Mouse (Mus musculus) T-helper 17 cell (primary cell): ENCODE measurements around the gene a.
"Not testable (repeated sequence)": the region's sequence is repeated elsewhere in the genome, so short reads cannot be mapped to it uniquely, and the experiment has no call there.

Experiments used
- in situ Hi-C, 2 experiments: fragments of 300-600 bp; cut with MboI, MseI; formaldehyde crosslinking; loops; 1 replicate in 1 of 2; 2 replicates in 1 of 2; pipeline ENCODE4 v1.15.1; 2025; ENCODE audit warnings: high pct_unique_total_duplicates in 2 of 2

Gene a

DNA sequence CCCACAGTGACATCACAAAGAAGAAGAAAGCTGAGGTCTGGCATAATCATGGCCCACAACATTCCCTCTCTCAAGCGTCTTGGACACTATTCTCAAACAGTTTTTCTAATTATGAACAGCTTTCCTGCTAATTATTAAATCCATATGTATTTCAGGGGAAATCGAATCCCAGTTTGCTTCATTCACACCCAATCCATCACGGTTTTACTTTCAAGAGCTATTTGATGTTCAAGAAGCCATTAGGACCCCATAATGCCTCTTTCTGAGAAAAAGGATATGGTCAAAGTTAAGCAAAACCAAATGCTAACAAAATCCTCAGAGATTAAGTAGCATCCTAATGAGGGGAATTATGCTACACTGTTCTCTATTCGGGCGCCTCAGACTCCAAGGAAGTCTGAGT, 181.8 kb downstream of the a start:
- in situ Hi-C loops: loop anchor here in 1 of 2 experiments (10.0 kb wide), 1 partner anchor 1072 kb away; no protein-coding TSS in a partner anchor

DNA sequence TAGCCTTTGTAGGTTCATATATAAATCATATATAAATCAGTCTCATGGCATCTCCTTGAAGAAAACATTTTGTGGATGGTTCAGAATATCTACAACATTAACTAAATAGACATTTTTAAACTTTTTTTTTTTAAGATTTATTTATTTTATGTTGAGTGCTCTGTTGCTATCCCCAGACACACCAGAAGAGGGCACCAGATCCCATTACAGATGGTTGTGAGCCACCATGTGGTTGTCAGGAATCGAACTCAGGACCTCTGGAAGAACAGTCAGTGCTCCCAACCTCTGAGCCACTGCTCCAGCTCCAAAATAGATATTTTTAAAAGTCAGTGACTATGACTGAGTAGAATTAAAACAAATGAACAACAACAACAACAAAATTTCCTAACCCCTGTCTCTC, 195.4 kb downstream of the a start:
- in situ Hi-C loops: no loop called here

DNA sequence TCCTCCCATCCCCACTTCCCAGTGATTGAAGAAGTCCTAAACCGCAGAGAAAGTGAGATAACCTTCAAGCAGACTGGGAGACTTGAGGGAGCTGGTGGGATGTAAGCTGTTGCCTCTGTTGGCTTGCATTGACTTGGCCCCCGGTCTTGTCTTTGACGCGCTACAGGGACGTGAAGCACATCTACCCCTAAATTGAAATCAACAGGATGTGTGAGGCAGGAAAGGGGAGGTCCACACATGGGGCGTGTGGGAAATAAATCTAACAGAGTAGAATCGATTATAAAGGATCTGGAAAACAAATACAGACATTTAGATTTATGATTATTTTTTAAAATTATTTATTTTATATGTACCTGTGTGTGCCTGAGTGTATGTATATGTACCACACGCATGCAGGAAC, 200.2 kb downstream of the a start:
- in situ Hi-C loops: no loop called here

DNA sequence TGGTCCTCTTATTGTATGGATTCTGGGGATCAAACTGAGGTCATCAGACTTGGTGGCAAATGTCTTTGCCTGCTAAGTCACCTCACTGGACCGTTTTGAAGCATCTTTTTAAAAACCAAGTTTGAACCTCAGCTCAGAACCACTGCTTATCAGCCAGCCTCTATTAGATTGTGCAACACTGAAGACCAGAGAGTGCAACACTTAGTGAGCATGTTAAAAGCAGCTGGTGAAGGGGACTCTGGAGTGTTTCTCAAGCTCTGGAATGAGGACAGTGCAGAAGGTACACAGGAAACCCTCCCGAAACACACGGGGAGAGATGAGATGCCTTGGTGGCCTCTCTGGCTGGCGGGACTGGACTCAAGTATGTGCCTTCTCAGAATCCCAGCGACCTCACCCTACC, 200.9 kb downstream of the a start:
- in situ Hi-C loops: no loop called here

DNA sequence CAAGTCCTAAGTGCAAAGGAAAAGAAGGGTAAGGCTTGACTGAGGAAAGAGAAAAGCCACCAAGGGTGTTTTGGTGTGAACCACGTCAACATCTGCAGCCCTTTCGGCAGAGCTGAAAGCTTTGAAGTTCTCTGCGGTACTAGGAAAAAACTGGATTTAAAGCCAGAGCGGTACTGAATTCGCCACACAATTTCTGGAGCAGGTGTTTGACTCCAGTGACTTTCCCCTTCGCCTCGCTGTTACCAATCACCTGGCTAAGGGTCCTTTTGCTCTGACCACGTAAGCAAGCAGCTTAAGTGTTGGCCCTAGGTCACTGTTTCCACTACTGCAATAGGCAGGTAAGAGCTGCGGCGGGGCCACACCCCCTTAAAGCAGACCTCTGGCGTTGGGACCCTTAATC, 214.3 kb downstream of the a start:
- in situ Hi-C loops: loop anchor here in 1 of 2 experiments (5.0 kb wide), 1 partner anchor 58 kb away; no protein-coding TSS in a partner anchor

DNA sequence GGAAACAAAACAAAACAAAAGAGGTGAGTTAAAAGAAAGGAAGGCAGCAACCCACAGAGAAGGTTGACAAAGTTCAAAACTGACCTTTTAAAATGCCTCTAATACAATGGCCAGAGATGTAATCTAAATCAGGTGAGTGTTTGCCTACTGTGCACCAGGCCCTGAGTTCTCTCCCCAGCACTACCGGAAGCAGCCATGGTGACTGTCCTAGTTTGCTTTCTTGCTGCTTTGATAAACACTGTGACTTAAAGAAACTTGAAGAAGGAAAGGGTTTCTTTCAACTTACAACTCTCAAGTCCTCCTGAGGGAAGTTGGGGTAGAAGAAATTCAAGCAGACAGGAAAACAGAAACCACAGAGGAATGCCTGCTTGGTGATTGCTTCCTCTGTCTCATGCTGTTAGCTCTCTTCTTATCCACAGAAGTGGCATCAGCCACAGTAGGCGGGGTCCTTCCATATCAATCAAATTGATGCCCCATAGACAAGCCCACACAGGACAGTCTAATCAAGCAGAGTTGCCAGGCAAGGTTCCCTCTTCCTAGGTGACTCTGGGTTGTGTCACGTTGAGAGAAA, 220.0 kb downstream of the a start:
- in situ Hi-C loops: no loop called here

DNA sequence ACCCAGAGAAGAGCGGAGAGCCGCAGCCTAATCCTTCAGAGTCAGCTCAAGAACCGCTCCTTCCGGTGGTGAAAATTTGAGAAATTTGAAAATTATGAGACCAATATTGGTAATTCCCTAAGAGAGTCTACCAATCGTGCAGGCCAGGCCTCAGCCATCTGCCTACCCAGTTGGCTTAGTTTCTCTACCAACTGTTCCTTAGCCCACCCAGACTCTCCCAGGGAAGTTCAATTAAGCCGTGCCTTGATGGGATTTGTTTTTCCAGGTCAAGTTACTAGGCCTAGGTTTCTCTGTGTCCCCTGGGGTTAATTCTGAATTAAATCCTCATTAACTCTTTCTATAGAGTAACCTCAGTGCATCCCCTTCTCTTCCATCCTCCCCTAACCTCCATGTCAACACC, 221.8 kb downstream of the a start:
- in situ Hi-C loops: no loop called here

DNA sequence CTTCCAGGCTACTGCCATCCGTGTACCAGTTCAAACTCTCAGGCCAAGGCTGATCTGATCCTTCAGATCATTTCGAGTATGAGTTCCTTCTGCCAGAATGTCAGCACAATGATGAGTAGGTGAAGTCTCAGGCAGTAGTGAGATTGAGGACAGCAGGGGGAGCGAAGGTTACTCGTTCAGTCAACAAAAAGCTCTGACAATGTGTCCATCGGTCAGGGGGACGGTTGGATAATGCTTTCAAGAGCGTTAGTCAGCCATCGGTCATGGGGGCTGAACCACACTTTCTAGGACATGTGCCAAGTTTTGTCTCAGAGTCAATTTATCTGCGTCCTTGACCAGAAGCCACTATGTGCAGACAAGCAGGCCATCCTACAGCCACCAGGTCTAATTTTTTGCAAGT, 225.5 kb downstream of the a start:
- in situ Hi-C loops: not testable (repeated sequence)

DNA sequence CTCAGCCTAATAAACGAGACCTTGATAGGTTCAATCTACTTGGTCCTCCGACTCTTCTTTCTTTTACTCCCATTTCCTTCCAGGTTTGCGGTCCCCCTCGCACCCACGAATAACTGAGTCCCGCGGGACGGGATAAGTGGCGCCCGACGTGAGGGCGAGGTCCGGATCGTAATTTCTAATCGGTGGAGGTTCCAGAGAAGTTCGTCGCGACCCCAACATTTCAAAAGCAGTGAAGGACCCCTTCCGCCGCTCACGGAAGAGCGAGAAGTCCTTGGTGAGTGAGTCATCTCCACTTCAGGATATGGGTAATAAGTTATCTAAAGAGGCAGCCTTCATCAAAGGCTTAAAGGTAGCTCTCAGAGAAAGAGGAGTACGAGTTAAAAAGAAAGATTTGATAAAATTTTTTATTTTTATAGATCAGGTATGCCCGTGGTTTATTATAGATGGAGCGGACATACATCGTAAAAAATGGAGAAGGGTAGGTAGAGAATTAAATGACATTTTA, 227.1 kb downstream of the a start, which contains the start of gene Gm14226:
Gene Gm14226 (plus strand): TSS at position 16 of the 505 bp plus-strand sequence.
- in situ Hi-C loops: not testable (repeated sequence)

DNA sequence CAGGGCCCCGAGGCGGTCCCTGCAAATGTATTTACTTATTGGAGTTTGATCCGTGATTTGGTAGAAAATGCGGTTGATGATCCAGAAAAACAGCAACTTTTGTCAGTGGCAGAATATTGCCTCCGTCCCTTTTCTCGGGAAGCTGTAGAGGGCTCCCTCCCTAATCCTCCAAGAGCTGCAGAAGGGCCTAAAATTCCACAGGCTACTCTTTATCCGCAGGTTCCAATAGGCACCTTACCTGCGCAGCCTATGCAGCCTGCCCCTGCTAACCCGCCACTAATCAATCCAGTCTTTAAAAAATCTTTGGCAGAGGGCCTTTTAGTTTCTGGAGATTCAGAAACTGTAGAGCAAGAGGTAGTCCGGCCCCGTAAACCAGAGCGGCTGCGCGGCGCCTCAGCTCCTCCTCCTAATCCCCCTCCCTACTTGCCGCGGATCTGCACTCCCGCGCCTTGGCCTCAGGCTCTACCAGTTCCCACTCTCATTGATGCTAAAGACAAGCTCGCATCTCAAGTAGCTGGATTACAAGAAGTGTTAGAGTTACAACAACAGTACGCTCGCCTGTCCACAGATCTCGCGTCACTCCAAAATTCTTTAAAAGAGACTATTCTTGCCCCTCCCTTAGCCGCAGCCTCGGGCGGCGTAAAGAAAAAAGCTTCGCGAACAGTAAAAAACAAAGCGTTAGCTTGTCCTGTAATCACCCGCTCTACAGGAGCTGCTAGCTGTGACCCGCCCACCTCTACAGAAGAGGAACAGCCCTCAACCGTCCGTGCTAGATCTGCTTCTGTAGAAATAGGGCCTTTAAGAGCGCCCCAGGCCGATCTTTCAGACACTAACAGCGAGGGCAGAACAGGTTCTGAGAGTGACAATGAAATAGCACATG, 227.8 kb downstream of the a start:
- in situ Hi-C loops: no loop called here

DNA sequence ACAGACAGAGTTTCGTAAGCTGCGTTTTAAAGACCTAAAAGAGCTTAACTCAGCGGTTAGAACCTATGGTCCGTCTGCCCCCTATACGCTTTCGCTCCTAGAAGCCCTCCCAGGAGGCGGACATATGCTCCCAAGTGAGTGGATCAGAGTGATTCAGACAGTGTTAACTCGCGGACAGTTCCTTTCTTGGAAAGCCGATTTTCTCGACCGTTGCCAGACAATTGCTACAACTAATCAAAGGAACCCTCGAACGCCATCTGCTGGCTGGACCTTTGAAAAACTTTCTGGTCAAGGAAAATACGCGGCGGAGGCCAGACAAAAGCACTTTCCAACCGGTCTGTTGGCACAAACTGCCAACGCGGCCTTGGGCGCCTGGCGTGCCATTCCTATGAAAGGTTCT, 228.5 kb downstream of the a start:
- in situ Hi-C loops: no loop called here

DNA sequence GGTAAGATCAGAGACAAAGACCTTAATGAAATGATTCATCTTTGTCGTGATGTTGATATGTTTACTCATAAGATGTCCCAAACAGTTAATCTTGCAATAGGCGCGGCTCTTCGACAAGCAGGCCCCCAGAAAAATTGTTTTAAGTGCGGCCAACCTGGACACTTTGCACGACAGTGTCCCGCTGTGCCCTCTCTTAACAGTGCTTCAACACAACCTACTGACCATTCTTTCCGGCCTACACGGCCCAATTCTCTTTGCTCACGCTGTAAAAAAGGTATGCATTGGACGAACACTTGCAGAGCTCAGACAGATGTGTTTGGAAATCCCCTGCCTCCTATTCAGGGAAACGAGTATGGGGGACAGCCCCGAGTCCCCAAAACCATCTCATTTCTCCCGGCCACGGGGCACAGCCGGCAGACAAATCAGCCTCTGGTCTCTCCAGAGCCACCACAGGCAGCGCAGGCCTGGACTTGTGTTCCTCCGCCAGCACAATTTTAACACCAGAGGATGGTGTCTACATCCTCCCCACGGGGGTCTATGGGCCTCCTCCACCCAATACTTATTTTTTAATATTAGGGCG, 229.1 kb downstream of the a start:
- in situ Hi-C loops: not testable (repeated sequence)

DNA sequence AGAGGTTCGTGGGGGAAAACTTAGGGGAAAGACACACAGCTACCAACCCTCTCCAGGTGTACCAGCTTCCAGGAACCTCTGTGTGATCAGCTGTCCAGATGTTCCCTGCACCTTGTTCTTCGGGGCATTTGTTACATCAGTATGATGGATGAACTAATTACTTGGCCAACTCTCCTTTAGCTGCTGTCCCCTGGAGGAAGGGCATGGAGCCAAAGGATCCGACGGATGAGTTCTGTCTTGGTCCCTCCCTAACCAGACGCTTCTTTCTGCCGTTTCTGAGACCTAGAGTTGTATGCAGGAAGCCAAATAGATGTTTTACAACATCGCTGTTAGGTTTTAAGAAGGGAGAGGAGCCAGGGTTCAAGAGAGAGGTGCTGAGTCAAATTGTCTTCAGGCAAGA, 239.6 kb downstream of the a start:
- in situ Hi-C loops: no loop called here

DNA sequence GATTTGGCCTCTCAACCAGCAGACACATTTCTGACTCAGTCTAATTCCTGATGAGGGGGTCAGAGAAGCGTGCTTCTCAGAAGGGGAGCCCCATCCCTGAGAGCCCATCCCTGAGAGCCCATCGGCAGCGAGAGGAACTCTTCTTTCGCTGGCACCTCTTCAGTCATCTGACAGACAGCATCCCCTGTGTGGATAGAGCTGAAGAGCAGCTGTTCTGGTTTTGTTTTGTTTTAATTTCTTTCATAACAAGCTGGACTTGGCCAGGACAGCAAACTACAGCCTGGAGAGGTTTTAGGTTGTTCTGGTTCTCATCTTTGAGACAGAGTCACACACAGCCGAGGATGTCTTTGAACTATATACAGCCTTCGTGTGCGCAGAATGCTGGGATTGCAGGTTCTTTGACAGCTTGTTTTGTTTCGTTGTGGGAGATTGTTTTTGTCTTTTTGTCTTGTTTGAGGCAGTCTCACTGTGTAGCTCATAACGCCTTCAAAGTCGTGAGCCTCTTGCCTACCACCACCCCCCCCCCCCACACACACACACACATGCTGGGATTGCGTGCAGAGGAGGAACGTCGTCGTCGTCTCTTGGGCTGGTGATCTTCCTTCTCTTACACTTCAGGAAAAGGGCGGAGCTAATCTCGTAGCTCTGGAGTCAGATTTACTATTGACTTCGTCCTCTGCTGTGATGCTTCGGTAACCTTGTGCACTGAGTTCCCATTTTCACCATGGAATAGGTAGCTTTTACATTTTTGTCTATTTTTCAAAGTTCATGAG, 241.9 kb downstream of the a start:
- in situ Hi-C loops: no loop called here

DNA sequence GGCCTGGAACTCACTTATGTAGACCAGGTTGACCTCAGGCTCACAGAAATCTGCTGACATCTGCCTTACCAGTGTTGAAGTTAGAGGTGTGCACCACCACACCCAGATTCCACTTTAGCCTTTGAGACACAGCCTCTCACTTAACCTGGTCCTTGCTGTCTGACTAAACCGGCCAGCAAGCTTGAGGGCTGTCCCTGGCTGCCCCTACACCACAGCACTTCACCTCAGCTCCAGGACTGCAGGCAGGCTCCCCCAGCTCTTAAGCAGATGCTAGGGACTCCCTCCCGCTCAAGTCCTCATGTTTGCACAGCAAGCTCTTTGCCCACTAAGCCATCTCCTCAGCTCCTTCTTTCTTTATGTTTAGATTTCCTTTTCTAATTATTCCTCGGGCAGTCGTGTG, 248.8 kb downstream of the a start:
- in situ Hi-C loops: no loop called here

DNA sequence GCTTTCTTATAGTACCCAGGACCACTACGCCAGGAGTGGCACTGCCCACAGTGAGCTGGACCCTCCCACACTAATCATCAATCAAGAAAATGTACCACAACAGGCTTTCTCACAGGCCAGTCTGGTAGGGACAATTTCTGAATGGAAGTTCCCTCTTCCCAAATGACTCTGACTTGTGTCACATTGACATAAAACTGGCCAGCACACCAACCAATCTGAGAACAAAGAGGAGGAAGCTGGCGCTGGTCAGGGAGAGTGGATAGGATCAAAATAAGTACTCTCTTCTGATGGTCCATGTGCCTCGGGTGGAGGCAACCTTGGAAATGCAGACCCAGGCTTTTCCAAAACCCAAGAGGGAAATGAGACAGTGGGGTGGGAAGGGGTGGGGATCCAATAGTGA, 253.3 kb downstream of the a start:
- in situ Hi-C loops: no loop called here

DNA sequence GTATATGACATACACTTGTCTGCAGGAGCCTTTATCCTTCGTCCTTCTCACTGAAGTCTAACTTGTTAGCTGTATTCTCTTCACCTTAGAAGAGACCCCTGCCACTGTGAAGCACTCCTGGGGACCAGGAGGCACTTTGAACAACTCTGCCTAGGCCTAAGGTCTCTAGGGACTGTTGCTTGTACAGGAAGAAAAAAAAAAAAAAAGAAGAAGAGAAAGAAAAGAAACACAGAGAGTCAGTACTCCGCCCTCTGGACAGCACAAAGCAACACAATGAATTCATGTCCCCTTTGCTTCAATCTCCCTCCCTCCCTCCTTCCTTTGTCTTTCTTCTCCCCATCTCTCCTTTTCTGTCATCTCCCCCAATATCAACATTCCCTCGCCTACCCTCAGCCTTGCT, 253.9 kb downstream of the a start:
- in situ Hi-C loops: no loop called here

DNA sequence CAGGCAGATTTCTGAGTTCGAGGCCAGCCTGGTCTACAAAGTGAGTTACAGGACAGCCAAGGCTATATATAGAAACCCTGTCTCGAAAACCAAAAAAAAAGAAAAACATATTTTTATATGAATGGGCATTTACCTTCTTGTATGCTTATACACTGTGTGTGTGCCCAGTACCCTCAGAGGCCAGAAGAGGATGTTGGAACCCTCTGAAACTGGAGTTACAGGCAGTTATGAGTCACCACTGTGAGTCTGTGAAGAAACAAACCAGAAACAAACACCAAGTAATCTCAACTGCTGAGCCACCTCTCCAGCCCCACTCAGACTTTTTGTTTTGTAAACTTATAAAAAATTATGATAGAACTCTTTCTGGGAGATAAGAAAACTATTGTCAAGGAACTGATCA, 255.6 kb downstream of the a start:
- in situ Hi-C loops: no loop called here

DNA sequence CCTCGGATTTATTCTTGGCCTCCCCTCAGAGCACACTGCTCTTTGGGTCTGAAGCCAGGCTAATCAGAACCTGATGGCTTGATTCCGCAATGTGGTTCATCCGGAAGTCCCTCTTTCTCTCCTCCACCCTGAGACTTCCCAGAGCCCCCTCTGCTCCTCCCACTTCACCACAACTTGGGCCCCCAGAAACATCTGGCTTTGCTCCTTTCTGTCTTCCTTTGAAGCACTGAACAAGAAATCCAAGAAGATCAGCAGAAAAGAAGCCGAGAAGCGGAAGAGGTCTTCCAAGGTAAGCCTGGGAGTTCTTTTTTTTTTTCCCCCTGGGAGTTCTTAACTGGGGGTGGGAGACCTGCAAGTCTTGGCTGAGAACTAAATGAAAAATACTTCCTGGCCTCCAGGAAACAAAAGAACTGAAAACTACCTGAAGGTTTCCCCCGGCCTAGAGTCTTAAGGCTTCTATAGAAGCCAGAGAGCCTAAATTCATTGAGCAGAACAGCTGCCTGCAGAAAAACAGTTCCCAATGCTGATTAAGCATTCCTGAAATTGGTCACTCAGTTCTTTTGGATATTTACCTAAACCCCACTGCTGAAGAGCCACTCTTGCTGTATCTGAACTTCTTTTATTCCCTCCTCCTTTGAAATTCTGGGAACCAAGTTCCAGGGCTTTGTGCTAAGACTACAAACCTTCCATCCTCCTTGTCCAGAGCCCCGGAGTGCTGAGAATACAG, 256.4 kb downstream of the a start:
- in situ Hi-C loops: no loop called here

DNA sequence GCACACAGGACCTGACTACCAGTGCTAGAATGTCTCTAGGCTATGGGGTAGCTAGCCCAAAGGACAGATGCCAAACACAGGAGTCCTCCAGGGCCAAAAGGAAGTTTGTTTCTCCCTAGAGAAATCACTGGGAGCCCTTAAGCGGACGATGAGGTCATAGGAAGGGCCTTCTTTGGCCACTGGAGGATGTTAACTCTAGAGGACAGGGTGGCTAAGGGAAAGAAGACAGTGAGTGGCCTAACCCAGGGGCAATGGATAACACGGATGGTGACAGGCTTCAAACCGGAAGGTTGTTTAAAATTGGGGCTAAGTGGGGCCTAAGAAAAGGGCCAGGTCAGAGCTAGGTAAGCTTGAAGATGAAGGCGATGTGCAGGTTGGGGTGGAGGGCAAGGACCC, 258.9 kb downstream of the a start:
- in situ Hi-C loops: no loop called here
